In genomic region chr8:122014606-122015005, GRCm38 (mm10) we compare ENCODE assay signal across 14 mouse cellular contexts.
"Had no signal": no experiment of that assay in that cellular context is flagged by ENCODE, and none has a peak within 500 bp of the region (broad histone marks: within the 10 kb centered on the region; RNA-seq: fewer than 3 reads in every experiment).

No protein-coding gene starts in this region.

- H3K27me3 ChIP-seq: liver, embryonic 15.5 days; midbrain, embryonic 15.5 days; neural tube, embryonic 12.5 days had no signal

- ATAC-seq: lung, postnatal 0 days; midbrain, embryonic 15.5 days had no signal

- H3K36me3 ChIP-seq: midbrain, embryonic 15.5 days had no signal

- H3K27ac ChIP-seq: limb, embryonic 10.5 days; liver, embryonic 15.5 days; midbrain, embryonic 15.5 days; neural tube, embryonic 12.5 days; stomach, postnatal 0 days had no signal

- H3K4me3 ChIP-seq: limb, embryonic 10.5 days; liver, embryonic 15.5 days; midbrain, embryonic 15.5 days; neural tube, embryonic 12.5 days had no signal

- H3K4me2 ChIP-seq: liver, embryonic 11.5 days; liver, embryonic 15.5 days; midbrain, embryonic 15.5 days; neural tube, embryonic 12.5 days had no signal

- H3K9me3 ChIP-seq: limb, embryonic 10.5 days; liver, embryonic 15.5 days; midbrain, embryonic 15.5 days; neural tube, embryonic 12.5 days had no signal

- DNase-seq: kidney, adult 8-10 months; kidney, postnatal 25 days; lung, adult 2 months; lung, postnatal 36 days; retina, postnatal 1 day; right cerebral cortex, postnatal 25 days; thymus, postnatal 4 days had no signal

- H3K4me1 ChIP-seq: liver, embryonic 15.5 days; midbrain, embryonic 15.5 days; neural tube, embryonic 12.5 days had no signal

- H3K9ac ChIP-seq: liver, embryonic 15.5 days; midbrain, embryonic 15.5 days; neural tube, embryonic 12.5 days had no signal
